Mouse (Mus musculus): ENCODE data around the gene Tmco2. TPM values are rescaled to one million over a fixed set of nuclear protein-coding genes. Genes with fewer than 3 reads are reported as not detected.
A peak's percentile ranks its signal among the peaks of the same experiment; 100 is the strongest.

The Tmco2 gene
- not detected in 2 replicates for polyA plus RNA-seq (2015; fragmentation: Nextera tagmentation; extraction: Ambion mirVana)

DNA sequence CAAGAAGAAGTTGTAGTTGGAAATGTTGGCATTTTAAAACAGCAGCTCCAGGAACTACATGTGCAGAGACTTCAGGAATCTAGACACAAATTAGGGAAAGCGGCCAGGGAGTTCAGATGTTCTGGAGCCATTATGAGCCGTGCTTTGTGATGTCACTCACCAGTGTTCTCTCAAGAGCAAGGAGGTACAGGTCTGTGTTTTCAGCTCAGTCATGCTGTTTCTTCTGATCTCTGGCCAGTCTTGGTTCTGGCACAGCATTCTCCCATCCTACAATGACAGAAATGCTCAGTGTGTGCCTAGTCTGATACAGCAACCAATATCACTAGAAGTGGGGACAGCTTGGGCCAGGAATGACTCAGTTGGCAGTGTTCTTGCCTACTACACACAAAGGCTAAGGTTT lies at the start of gene Tmco2:
Tmco2 (minus strand) TSS at position 101 of the 400 bp plus-strand sequence.
- Histone ChIP-seq H3K4me2 (ENCODE audit: low read depth, low read length) (no peak within 1 kb of the TSS), H3K9me3 (replicated peaks; ENCODE audit: control insufficient read depth, low read length) (no peaks in the 10 kb centered on the region), H3K27ac (ENCODE audit: low read length) (no peak within 1 kb of the TSS), H3K27me3 (ENCODE audit: control insufficient read depth, insufficient read depth, low read depth, low read length) (no peaks in the 10 kb centered on the region), H3K36me3 (ENCODE audit: control insufficient read depth, insufficient read depth) (no peaks in the 10 kb centered on the region), H3K4me1 (ENCODE audit: control insufficient read depth, low read depth, low read length) (no peaks in the 10 kb centered on the region), H3K9ac (ENCODE audit: low read depth, low read length) (no peak within 1 kb of the TSS), H3K4me3 (ENCODE audit: low read depth, low read length) (no peak within 1 kb of the TSS)
- no peak for ATAC-seq (ENCODE audit: low read depth)
- 67% methylated on average over 2 of the region's 2 CpGs for WGBS (ENCODE audit: insufficient replicate concordance)

DNA sequence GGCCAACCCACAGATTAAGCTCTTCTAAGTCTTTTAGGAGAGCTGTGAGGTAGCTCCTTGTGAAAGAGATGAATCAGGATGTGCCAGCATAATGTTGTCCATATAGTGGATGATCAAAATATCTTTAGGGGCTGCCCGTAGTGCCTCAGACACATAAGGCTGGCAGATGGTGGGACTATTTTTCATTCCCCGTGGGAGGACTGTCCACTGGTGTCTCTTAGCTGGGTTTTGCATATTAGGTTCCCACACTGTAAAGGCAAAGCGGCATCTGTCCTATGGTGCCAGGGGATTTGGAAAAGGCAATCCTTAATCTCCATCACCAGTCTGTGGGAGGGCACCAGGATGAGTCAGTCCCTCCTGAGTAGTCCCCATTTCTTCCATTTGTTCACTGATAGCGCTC lies 5.7 kb downstream of the Tmco2 start:
- no peaks in the 10 kb centered on the region for H3K27me3 ChIP-seq (ENCODE audit: control insufficient read depth, insufficient read depth, low read depth, low read length)
- H3K9ac ChIP-seq (ENCODE audit: low read depth, low read length), result no peak overlapping the region
- H3K4me2 ChIP-seq (ENCODE audit: low read depth, low read length), result no peak overlapping the region
- H3K4me3 ChIP-seq (ENCODE audit: low read depth, low read length), result no peak overlapping the region
- H3K27ac ChIP-seq (ENCODE audit: low read length), result no peak overlapping the region
- no peak for ATAC-seq (ENCODE audit: low read depth)
- H3K4me1 ChIP-seq (ENCODE audit: control insufficient read depth, low read depth, low read length), result peaks cover 3% of the 10 kb centered on the region
- H3K36me3 ChIP-seq (ENCODE audit: control insufficient read depth, insufficient read depth), result no peaks in the 10 kb centered on the region
- H3K9me3 ChIP-seq (replicated peaks; ENCODE audit: control insufficient read depth, low read length), result no peaks in the 10 kb centered on the region
- 62% methylated on average over 4 of the region's 4 CpGs for WGBS (ENCODE audit: insufficient replicate concordance)

DNA sequence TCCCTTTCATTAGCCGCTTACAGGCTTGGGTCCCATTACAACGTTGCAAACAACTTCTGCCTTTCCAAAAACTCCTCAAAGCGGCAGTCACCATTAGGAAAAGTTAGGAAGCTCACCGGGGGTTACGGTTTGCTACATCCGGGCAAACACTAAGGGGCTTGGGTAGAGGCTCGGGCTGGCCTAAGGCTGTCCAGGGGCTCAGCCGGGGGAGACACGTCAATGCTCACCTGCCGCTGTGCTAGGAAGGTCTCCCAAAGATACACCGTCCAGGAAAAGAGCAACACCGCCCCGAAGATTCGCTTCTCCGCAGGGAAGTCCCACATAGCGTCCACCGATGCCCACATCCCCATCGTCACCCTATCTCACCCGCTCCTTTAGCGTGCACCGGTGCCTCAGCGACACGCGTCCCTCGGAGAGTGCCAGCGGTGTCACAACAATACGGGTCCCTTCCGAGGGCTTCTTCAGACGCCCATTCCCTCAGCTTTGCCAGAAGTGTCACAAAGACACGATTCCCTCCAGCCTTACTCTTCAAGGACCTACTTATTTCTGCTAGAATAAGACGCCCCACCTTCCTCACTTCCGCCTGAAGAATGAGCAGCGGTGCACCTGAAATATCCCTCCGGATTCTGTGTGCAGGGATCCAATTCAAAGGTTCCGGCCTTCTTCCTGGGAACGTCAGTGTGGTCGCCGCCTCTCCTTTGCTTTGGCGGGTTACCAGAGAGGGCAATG lies 11.2 kb downstream of the Tmco2 start, which contains the start of gene Zmpste24:
Zmpste24 (minus strand) TSS at position 592 of the 729 bp plus-strand sequence.
- Histone ChIP-seq H3K4me1 (ENCODE audit: control insufficient read depth, low read depth, low read length) (peaks cover 7% of the 10 kb centered on the region), H3K9ac (ENCODE audit: low read depth, low read length) (peak within 1 kb of the TSS; percentile 78), H3K9me3 (replicated peaks; ENCODE audit: control insufficient read depth, low read length) (no peaks in the 10 kb centered on the region), H3K4me2 (ENCODE audit: low read depth, low read length) (peak within 1 kb of the TSS; percentile 73), H3K27me3 (ENCODE audit: control insufficient read depth, insufficient read depth, low read depth, low read length) (no peaks in the 10 kb centered on the region), H3K4me3 (ENCODE audit: low read depth, low read length) (peak within 1 kb of the TSS; percentile 82), H3K36me3 (ENCODE audit: control insufficient read depth, insufficient read depth) (peaks cover 11% of the 10 kb centered on the region), H3K27ac (ENCODE audit: low read length) (peak within 1 kb of the TSS; percentile 47; the same call in 1 of the 2 replicates)
- WGBS (ENCODE audit: insufficient replicate concordance), result under 1% methylated on average over 39 of the region's 39 CpGs
- peak; percentile 83 for ATAC-seq (ENCODE audit: low read depth)

DNA sequence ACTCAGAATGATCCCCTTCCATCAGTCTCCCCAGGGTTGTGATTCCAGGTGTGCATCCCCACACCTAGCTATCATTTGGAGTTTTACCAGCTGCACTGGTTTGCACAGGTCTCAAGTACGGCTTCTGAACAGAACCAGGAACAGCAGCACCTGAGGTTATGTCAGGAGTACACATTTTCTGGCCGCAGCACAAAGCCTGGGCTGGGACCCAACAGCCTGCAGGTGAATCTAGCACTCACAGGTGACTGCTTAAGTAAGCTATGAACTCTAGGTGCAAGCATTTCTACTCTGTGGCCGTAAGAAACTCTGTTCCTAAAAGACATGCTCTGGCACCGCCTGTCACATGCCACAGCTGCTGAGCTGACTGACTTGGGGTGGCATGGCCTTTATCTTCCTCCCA lies 18.8 kb downstream of the Tmco2 start:
- Histone ChIP-seq H3K9me3 (replicated peaks; ENCODE audit: control insufficient read depth, low read length) (no peaks in the 10 kb centered on the region), H3K27me3 (ENCODE audit: control insufficient read depth, insufficient read depth, low read depth, low read length) (no peaks in the 10 kb centered on the region), H3K36me3 (ENCODE audit: control insufficient read depth, insufficient read depth) (peaks cover 16% of the 10 kb centered on the region), H3K27ac (ENCODE audit: low read length) (no peak overlapping the region), H3K4me2 (ENCODE audit: low read depth, low read length) (no peak overlapping the region), H3K4me3 (ENCODE audit: low read depth, low read length) (no peak overlapping the region), H3K4me1 (ENCODE audit: control insufficient read depth, low read depth, low read length) (no peaks in the 10 kb centered on the region), H3K9ac (ENCODE audit: low read depth, low read length) (no peak overlapping the region)
- ATAC-seq (ENCODE audit: low read depth), result no peak
- 83% methylated on average over 4 of the region's 4 CpGs for WGBS (ENCODE audit: insufficient replicate concordance)

- Histone ChIP-seq H3K9me3 (replicated peaks; ENCODE audit: control insufficient read depth, low read length) (no peaks in the 10 kb centered on the region), H3K4me1 (ENCODE audit: control insufficient read depth, low read depth, low read length) (no peaks in the 10 kb centered on the region), H3K9ac (ENCODE audit: low read depth, low read length) (no peak overlapping the region), H3K4me3 (ENCODE audit: low read depth, low read length) (no peak overlapping the region), H3K4me2 (ENCODE audit: low read depth, low read length) (no peak overlapping the region), H3K36me3 (ENCODE audit: control insufficient read depth, insufficient read depth) (peaks cover 14% of the 10 kb centered on the region), H3K27me3 (ENCODE audit: control insufficient read depth, insufficient read depth, low read depth, low read length) (no peaks in the 10 kb centered on the region), H3K27ac (ENCODE audit: low read length) (no peak overlapping the region)
- ATAC-seq (ENCODE audit: low read depth), result no peak
- 67% methylated on average over 2 of the region's 2 CpGs for WGBS (ENCODE audit: insufficient replicate concordance)
Measured at GRCm38 (mm10) chr4:121088696-121089095, 20.3 kb downstream of the Tmco2 start.

GRCm38 (mm10) chr4:121084506-121084905 lies 24.5 kb downstream of the Tmco2 start:
- H3K27me3 ChIP-seq (ENCODE audit: control insufficient read depth, insufficient read depth, low read depth, low read length), result no peaks in the 10 kb centered on the region
- no peak overlapping the region for H3K9ac ChIP-seq (ENCODE audit: low read depth, low read length)
- H3K4me1 ChIP-seq (ENCODE audit: control insufficient read depth, low read depth, low read length), result no peaks in the 10 kb centered on the region
- H3K36me3 ChIP-seq (ENCODE audit: control insufficient read depth, insufficient read depth), result peaks cover 12% of the 10 kb centered on the region
- ATAC-seq (ENCODE audit: low read depth), result no peak
- no peaks in the 10 kb centered on the region for H3K9me3 ChIP-seq (replicated peaks; ENCODE audit: control insufficient read depth, low read length)
- no peak overlapping the region for H3K4me3 ChIP-seq (ENCODE audit: low read depth, low read length)
- H3K27ac ChIP-seq (ENCODE audit: low read length), result no peak overlapping the region
- H3K4me2 ChIP-seq (ENCODE audit: low read depth, low read length), result no peak overlapping the region

DNA sequence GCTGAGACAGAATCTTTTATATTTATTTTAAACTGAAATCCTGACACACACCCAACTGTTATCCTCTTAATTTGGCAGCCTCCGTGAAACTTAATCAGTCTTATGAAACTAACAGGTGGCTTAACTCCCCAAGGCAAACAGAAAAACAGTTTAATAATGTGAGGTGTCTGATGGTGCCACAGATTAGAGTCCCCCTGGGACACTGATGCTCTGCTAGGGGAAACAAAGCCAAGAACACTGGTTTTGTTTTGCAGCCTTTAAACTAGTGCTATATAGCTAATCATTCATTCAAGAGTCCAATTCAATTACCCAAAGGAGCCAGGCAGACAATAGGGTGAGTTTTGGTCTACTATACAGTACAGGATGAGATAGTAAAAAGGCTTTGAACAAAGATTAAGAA lies 28.6 kb downstream of the Tmco2 start:
- Histone ChIP-seq H3K36me3 (ENCODE audit: control insufficient read depth, insufficient read depth) (peaks cover 16% of the 10 kb centered on the region; the same call in 1 of the 2 replicates), H3K4me2 (ENCODE audit: low read depth, low read length) (no peak overlapping the region), H3K4me1 (ENCODE audit: control insufficient read depth, low read depth, low read length) (no peaks in the 10 kb centered on the region), H3K9ac (ENCODE audit: low read depth, low read length) (no peak overlapping the region), H3K9me3 (replicated peaks; ENCODE audit: control insufficient read depth, low read length) (no peaks in the 10 kb centered on the region), H3K4me3 (ENCODE audit: low read depth, low read length) (no peak overlapping the region), H3K27me3 (ENCODE audit: control insufficient read depth, insufficient read depth, low read depth, low read length) (no peaks in the 10 kb centered on the region), H3K27ac (ENCODE audit: low read length) (no peak overlapping the region)
- 71% methylated on average over 1 of the region's 1 CpGs for WGBS (ENCODE audit: insufficient replicate concordance)
- ATAC-seq (ENCODE audit: low read depth), result no peak

GRCm38 (mm10) chr4:121077915-121078646 lies 30.9 kb downstream of the Tmco2 start:
- 69% methylated on average over 3 of the region's 3 CpGs for WGBS (ENCODE audit: insufficient replicate concordance)
- H3K9ac ChIP-seq (ENCODE audit: low read depth, low read length), result no peak overlapping the region
- H3K27ac ChIP-seq (ENCODE audit: low read length), result no peak overlapping the region
- ATAC-seq (ENCODE audit: low read depth), result no peak
- H3K4me2 ChIP-seq (ENCODE audit: low read depth, low read length), result no peak overlapping the region
- no peak overlapping the region for H3K4me3 ChIP-seq (ENCODE audit: low read depth, low read length)
- no peaks in the 10 kb centered on the region for H3K9me3 ChIP-seq (replicated peaks; ENCODE audit: control insufficient read depth, low read length)
- H3K36me3 ChIP-seq (ENCODE audit: control insufficient read depth, insufficient read depth), result peaks cover 11% of the 10 kb centered on the region; the same call in 1 of the 2 replicates
- H3K27me3 ChIP-seq (ENCODE audit: control insufficient read depth, insufficient read depth, low read depth, low read length), result no peaks in the 10 kb centered on the region
- no peaks in the 10 kb centered on the region for H3K4me1 ChIP-seq (ENCODE audit: control insufficient read depth, low read depth, low read length)

GRCm38 (mm10) chr4:121074250-121074649 lies 34.8 kb downstream of the Tmco2 start:
- ATAC-seq (ENCODE audit: low read depth), result no peak
- WGBS (ENCODE audit: insufficient replicate concordance), result 80% methylated on average over 4 of the region's 4 CpGs
- Histone ChIP-seq H3K4me1 (ENCODE audit: control insufficient read depth, low read depth, low read length) (no peaks in the 10 kb centered on the region), H3K9ac (ENCODE audit: low read depth, low read length) (no peak overlapping the region), H3K36me3 (ENCODE audit: control insufficient read depth, insufficient read depth) (peaks cover 6% of the 10 kb centered on the region; the same call in 1 of the 2 replicates), H3K27ac (ENCODE audit: low read length) (no peak overlapping the region), H3K27me3 (ENCODE audit: control insufficient read depth, insufficient read depth, low read depth, low read length) (no peaks in the 10 kb centered on the region), H3K4me2 (ENCODE audit: low read depth, low read length) (no peak overlapping the region), H3K4me3 (ENCODE audit: low read depth, low read length) (no peak overlapping the region), H3K9me3 (replicated peaks; ENCODE audit: control insufficient read depth, low read length) (no peaks in the 10 kb centered on the region)
